Mouse (Mus musculus) stomach, postnatal 0 days (tissue): ENCODE data around the gene Vtcn1.

Experiments used
- CTCF ChIP-seq: IDR thresholded peaks from 2 replicates; pipeline ENCODE4 v1.5.1; 2016; ENCODE audit warnings: antibody characterized with exemption, low read depth, mild to moderate bottlenecking, moderate library complexity
- EP300 ChIP-seq: optimal IDR thresholded peaks from 2 replicates; pipeline ENCODE3; 2016; ENCODE audit warnings: antibody characterized with exemption

- no peak for TF ChIP-seq EP300
- no peak for TF ChIP-seq CTCF
Observed at GRCm38 (mm10) chr3:100936201-100936600, 110.9 kb downstream of the Vtcn1 start.
